Mouse (Mus musculus): ENCODE results near the gene Vipr1.

Vipr1 gene

DNA sequence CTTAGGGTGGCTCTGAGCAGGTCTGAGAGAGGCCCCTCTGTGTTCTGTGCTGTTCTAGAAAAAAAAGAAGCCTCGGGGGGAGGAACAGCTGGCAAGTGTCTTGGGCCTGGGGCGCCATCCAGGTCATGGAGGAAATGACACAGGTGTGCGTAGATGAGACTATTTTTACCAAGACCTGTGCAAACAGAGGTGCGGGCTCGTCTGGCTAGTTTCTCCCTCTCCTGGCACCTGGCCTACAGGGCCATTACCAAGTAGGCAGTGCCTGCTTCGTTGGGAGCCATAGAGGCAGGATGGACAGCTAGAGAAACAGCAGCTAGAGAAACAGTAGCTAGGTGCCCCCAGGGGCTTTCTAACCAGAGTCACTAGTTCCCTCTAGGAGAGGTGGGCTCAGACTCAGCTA, 9.2 kb upstream of the Vipr1 start:
- DNase-seq (ENCODE audit: low read depth): no peak

DNA sequence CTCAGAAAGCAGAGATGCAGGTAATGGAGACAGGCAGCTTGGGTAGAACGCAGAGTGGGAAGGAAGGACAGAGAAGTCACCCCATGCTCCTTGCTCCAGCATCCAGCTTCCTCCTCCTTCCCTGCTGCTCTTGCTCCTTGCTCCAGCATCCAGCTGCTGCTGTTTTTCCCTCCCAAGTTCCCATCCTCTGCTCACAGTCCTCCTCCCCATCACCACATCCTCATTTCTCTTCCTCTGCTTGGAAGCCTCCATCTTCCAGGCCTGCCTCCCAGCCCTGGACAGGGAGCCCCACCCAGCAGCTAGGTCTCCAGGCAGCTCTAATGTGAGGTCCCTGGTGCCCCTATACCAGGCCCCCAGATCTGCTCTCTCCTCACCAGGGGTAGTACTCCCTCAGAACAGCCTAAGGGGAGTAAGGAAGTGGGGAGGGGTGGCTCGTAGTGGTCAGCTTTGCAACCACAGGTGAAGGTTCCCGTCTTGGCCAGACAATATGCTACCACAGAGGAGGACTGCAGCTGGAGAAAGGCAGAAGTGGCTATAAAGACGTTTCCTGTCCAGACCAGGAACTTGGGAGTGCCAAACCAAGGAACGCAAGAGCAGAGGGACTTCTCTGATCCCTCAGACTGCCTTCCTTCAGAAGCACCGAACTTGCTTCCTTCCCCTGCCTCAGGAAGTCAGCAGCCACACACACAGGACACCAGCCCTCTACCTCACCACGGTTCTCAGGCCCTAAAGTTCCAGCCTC, 6.5 kb upstream of the Vipr1 start:
- no peak for DNase-seq (ENCODE audit: low read depth)

DNA sequence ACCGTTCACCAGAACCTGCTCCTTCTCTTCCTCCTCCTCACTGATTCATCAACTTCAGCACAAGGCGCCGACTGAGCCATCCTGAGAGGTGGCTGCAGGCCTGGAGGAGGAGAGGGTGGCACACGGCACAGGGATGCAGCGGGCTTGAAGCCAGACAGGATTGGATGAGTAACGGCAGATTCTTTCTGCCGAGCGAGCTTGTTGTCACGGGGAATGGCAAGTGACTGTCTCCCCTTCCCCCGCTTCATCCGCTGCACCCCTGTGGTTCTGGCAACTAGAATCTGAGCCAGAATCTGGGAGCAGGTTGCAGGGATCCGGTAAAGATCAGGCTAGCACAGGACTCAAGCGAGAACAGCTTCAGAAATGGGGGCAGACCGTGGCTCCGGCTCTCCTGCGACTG, 2.7 kb upstream of the Vipr1 start:
- DNase-seq (ENCODE audit: low read depth): no peak

DNA sequence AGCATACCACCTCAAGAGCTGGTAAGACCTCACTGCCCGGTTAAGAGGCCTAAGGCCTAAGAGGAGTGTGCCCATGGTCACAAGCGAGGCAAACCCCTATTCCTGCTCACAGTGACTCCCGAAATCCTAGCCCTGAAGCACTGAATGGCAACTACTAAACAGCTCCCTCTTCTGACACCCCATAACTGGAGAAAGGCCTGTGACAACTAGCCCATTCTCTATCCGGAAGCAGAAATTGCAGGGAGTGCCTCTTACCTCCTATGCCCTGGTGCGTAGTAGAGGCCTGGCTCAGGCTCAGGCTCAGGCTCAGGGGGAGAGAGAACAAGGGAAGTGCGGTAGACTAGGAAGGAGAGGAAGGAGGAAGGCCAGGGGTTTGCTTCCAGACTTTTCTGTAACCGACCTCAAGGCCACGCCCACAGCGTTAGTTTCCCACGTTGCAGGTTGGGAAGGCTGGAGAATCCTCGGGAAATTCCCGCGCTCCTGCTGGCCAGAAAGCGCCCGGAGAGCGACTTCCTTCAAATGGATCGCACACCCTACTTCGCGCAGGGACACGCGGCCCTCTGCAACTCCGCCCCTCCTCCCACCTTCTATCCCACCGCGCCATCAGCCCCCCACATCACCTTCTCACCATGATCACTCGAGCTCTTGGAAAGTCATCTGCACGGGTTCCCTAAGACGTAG, 1.1 kb upstream of the Vipr1 start:
- no peak for DNase-seq (ENCODE audit: low read depth)

DNA sequence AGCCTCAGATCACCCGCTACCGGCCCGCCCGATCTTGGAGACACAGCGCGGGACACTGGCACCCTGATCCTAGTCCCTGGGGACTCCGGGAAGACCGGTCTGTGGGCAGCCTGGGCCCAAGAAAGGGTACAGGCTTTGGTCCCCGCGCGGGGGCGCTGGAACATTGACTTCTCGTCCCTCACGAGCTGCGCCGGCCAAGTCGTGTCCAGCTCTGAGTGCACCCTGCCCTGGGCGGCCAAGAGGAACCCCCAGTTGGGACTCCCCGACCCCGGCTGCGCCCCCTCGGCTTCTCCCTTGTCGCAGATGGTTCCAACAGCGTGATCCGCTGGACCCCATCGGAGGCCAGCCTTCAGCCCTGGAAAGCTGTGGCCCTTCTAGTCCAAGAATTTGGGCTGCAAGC, 515 bp upstream of the Vipr1 start, which contains the start of gene Lyzl4:
TSS of gene Lyzl4 (minus strand) at position 96 of the 400 bp plus-strand sequence.
- peak; percentile 53 for DNase-seq (ENCODE audit: low read depth)

DNA sequence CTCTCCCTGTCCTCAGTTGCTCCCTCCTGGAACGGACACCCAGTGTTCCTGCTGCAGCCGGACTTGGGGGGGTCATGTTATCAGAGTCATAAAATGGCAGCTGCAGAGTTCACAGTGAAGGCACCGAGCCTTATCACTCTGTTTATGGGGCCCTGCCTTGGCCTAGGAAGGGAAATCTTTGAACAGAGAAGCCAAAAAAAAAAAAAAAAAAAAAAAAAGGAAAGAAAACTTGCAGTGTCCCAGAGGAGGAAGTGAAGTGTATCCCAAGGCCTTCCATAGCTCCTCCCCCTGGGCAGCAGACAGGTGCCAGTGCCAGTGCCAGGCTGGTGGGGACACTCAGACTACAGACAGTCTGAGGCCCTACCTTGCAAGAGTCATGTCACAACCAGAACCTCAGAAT, 2.3 kb downstream of the Vipr1 start:
- no peak for DNase-seq (ENCODE audit: low read depth)

DNA sequence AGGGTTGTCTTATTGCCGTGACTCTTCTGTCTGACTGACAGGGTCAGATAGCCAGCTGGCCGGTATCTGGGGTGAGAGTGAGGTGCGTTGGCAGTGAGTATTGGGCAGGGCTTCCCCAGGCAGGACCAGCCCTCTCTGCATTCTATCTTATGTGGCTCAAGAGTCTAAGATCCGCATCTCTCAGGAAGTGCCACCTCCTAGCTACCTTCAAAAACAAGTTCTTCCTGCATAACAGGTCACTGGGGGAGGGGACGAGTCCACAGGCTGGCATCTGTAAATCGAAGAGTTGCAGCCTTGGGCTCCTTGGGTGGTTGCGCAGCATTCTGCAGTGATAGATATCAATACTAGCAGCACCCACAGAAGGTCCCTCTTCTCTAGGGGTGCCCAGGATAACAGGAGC, 4.5 kb downstream of the Vipr1 start:
- no peak for DNase-seq (ENCODE audit: low read depth)

DNA sequence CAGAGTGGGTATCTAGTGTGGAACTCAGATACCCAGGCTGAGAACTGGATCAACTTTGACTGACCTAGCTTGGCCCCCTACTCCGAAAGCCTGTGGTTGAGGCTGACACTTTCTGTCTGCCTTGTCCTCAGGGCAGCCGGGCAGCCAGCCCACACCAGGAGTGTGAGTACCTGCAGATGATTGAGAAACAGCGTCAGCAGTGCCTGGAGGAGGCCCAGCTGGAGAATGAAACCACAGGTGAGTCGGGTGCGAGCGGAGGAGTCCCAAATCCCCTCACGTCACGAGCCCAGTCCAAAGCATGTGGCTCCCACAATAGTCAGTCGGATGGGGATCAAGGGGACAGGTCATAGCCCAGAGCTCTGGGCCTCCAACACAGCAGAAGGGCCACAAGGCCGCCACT, 11.2 kb downstream of the Vipr1 start:
- no peak for DNase-seq (ENCODE audit: low read depth)

DNA sequence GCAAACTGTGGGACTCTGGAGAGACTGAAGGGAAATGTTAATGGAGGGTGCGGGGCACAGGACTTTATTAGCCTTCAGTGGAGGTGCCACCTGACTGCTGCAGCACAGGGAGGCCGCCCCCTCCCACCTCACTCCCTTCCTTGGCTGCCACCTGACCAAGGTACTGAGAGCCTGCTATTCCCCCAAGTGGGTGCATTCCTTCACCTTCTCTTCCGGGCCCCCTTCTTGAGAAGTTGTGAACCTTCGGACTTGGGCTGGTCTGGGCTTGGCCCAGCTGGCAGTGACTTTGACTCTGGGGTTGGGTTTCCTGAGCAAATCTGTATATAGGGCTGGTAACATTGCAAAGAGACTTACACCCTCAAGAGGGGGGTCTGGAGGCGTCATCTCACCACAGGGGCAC, 13.8 kb downstream of the Vipr1 start:
- no peak for DNase-seq (ENCODE audit: low read depth)

DNA sequence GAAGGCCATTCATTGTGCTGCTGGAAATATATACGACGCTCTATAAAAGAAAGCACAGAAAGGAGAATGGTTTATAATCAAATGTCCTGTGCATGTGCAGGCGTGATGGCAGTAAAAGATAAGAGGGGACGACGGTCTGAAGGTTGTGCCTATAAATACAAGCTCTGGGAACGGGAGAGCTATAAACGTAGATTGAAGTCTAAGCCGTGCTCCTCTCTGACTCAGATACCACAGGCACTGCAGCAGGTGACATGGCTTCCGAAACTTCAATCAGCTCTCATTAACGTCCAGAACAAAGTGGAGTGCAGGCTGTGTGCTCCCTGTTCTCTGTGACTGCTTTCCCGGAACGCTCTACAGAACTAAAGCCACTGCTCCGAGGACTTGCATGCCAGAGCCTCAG, 14.6 kb downstream of the Vipr1 start:
- no peak for DNase-seq (ENCODE audit: low read depth)

DNA sequence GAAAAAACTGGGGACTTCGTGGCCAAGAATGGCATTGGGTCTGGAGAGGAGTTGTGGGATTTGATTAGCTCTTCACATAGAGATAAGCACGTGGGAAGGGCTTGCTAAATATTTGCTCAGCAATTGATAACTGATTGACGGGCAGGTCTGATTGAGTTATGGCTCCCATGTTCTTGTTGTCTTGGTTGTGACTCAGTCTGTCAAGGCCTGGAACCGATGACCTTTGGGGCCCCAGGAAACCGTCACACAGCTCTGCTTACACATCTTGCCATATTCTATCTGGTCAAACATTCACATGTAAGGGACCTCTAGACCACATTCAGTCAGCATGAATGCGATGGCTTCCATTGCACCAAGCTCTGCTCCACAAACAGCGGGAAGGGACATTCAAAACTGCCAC, 15.7 kb downstream of the Vipr1 start:
- no peak for DNase-seq (ENCODE audit: low read depth)

DNA sequence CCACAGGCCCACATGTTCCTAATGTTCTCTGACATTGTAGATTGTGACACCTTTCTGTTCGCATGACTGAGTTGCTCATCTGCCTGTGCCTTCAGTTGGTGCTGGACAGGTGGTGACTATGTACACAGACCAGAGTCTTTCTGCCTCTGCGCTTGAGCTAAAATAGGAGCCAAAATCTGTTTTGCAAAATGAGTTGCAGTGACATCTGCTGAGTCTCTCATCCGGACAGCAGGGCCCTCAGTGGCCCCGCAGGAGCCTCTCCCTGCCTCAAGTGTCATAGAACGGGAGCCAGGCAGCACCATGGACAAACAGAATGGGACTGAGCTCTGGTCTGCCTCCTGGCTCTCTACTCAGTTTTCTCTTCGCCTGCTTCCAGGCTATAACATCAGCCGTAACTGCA, 17.3 kb downstream of the Vipr1 start:
- DNase-seq (ENCODE audit: low read depth): no peak

DNA sequence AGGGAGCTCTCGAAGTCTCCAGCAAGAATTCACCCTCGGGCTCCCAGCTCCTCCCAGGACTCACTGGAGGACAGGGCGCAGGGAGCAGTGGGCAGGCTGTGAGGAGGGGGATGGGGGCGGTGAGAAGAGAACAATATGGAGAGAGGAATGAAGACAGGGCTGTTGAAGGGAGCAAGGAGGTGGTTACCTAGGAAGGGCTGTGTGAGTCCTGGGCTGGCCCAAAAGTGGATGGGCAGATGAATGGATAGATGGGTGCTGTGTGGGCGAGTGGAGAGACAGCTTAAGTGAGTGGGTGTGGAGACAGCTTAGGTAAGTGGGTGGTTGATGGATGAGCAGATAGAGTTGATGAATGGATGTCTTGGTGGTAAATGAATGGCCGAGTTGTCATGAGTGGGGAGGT, 21.0 kb downstream of the Vipr1 start:
- no peak for DNase-seq (ENCODE audit: low read depth)

DNA sequence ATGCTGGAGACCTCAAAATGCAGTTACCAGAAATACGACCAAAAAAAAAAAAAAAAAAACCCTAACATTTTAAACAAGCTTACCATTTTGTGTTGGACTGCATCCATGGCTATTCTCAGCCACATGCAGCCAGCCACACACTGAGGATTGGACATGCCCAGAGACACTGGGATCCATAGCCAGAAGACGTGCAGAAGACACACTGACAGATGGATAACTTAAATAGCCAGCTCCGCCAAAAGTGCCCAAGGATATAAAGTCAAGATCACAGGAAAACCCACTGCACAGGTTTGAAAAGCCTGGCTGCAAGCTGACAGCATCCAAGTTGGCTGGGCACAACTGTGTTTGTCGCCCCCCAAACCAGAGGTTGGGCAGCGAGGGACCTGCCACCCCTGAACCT, 21.6 kb downstream of the Vipr1 start:
- DNase-seq (ENCODE audit: low read depth): no peak

DNA sequence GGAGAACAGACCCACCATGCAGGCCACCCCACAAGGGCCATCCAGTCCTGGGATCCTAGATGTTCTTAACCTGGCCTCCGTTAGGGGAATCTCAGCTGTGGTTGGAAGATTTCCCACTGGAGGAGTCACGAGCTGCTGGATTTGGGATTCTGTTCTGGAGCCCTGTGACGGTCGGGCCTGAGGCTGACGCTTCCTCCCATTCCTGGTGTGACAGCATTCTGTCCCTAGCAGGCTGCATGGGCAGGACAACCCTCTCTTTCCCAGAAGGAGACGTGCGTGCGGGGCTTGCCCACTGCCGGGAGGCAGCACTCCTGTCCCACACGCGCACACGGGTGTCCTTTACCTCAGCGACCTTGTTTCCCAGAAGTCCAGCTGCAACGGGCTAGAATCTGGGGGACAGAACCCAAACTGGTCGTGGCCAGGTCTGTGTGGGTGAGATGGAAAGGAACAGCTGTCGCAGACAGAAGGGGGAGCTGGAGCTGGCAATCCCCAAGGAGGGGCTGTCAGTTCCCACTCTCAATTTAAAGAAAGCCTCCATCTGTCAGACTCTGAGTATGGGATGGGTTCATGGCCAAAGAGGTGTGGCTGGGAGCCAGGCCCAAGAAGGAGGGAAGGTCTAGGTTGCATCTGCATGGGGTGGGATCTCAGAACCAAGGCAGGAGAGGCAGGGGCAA, 24.6 kb downstream of the Vipr1 start:
- no peak for DNase-seq (ENCODE audit: low read depth)

DNA sequence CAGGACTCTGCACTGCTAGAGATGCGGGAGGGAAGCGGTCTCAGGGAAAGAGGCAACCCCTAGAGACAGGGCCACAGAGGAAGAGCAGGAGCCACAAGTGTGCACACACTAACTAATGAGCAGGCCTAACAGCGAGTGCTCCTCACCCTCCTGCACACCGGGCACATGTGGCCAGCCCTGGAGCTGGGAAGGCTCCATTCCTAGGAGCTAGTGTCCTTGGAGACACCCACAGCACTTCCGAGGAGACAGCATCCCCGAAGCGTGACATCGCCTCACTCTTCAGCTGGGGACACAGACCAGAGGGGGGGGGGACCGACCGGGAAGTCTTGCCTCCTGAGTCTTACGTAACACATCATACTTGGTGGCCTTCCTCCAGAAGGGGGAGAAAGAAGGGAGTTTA, 25.3 kb downstream of the Vipr1 start:
- DNase-seq (ENCODE audit: low read depth): no peak

DNA sequence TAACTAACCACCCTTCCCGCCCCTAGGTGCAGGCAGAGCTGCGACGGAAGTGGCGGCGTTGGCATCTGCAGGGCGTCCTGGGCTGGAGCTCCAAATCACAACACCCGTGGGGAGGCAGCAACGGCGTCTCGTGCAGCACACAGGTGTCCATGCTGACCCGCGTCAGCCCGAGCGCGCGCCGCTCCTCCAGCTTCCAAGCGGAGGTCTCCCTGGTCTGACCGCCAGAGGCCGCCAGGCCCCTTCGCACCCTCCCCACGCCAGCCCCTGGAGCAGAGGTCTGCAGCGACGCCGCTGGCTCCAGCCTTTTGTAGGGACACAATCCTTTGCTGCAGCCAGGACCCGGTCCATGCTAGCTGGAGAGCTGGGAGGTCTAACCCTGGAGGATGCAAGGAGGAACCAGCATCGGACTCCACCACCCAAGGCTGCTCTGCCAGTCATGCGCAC, 26.9 kb downstream of the Vipr1 start:
- peak; percentile 87 for DNase-seq (ENCODE audit: low read depth)

DNA sequence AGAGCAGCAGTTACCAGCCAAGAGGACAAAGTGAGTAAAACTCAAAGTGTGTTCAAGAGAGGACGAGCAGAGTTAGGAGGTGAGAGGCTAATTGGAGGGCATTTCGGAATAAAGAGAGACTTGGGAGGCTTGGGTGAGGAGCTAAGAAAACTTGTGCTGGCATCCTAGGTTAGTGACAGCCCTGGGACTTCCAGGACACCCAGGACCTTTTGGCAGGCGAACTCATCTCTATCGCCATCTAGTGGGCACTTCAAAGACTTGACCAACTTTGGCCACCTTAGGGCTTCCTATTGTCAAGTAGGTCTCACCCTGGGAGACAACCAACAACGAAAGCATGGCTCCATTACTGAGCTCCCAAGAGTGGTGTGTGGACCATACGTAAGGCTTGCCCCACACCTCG, 28.8 kb downstream of the Vipr1 start:
- DNase-seq (ENCODE audit: low read depth): peak; percentile 31

DNA sequence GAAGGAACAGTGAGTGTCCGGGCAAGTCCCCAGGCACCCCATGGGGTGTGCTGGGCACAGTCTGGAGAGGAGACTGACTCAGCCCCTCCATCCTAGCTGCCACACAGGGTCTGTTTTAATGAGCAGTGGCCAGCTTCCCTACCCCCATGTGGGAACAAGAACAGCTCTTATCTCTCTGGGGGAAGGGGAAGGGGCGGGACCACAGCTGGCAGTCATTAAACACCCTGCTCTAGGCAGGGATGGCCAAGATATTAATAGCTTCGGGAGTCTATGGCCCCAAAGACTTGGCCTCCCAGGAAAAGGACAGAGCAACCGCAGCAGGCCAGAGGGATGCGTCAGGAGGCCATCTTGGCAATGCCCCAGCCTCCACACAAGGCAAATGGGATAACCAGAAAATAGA, 29.8 kb downstream of the Vipr1 start:
- peak; percentile 95 for DNase-seq (ENCODE audit: low read depth)

DNA sequence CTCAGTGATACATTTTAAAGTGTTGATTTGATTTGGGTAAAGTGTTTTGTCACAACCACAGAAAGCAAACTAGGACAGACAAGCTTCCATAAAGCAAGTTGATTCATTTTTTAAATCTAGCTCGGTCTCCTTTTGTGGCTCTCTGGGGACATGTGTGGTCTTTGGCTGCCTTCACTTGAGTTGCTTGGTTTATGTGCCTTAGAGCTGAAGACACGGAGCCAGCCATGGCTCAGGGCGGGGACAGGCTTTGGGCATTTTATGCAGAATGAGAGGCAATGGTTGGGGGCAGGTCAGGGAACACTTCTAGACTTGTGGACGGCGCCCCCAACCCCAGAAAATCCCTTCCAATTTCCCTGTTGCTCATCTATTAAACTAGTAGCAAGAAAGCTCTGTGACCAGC, 31.2 kb downstream of the Vipr1 start:
- no peak for DNase-seq (ENCODE audit: low read depth)

DNA sequence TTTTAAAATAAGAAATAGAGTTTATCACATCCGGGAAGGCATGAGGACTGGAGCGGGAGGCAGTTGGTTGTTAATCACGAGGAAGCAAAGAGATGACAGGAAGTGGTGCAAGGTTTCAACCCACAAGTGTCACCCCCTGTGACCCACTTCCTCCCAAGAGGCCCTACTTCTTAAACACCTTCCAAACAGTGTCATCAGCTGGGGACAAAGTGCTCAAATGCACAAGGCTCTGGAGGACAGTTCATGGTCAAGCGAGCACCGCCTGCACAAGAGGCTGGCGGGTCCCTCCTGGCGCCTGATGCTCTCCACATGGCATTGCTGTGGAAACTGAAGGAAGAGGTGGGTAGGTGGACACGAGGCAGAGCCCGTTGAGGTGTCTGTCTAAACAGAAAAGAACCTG, 32.5 kb downstream of the Vipr1 start:
- DNase-seq (ENCODE audit: low read depth): no peak

DNA sequence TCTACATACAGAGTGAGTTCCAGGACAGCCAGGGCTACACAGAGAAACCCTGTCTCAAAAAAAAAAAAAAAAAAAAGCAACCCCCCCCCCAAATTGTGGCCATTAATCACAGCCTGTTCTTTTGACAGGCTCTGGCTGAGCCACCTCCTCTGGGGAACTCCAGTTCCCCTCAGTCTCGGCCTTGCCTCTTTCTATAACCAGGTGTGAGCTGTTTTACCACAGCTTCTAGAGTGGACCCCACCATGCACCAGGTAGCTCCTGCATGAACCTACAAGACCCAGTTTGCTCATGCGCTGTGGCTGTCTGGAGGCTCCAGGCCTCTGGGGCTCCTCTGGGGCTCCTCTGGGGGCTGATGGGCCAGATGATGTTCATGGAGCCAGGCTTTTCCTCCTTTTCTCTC, 33.0 kb downstream of the Vipr1 start:
- DNase-seq (ENCODE audit: low read depth): no peak

DNA sequence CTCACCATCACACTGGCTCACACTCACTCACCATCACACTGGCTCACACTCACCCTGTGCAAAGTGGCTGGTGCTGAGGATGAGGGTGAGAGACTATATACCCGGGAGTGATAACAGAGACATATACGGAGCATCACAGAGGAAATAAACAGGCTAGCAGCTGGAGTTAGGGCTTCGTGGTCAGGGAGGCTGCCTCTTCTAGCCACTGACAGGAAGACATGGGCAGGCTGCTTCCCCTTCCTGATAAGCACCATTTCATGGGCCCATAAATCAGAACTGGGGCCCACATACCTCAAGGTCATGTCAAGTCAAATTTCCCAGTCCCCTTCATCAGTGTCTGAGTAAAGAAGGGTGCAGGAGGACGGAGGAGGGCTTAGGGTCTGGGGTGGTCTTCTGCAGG, 34.6 kb downstream of the Vipr1 start:
- no peak for DNase-seq (ENCODE audit: low read depth)
